Mouse (Mus musculus): Measurements from ENCODE around the gene Tmprss2. TPM values are rescaled to one million over a fixed set of nuclear protein-coding genes. Genes with fewer than 3 reads are reported as not detected.
"Not testable (repeated sequence)": the region's sequence is repeated elsewhere in the genome, so short reads cannot be mapped to it uniquely, and the experiment has no call there.

The Tmprss2 gene
- total RNA-seq, 2 experiments from 2014 or later: not detected

DNA sequence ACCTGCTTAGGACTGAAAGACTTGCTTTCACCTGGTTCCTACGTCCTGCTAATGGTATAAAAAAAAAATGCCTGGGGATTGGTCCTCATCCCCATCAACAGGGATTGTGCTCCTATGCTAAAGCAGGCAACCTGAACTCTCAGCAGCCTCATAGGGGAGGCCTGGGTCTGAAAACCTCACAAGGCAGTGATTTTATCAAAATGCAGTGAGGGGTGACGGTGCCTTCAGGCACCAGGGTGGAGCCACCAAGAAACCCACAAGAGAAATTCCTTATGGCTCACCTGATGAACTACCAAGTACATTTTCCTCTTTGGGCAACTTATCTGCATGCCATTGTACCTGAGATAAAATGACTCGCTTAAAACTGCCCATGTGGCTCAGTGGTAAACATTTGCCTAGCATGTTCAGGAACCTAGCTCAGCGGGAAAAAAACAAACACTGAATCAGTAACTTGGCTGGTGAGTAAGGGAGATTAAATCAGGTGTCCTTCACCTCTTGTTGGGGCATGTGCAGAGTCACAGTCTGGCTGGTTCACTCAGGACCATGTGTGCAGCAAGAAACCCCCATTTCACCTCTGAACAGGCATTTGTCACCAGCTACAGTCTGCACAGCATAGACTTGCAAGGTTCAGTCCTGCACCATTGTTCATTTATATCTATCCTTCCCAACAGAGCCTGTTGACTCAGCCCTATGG lies 17.0 kb downstream of the Tmprss2 start:
- no peak for ATAC-seq (replicated peaks; ENCODE audit: low FRiP score, poor library complexity, severe bottlenecking)

GRCm38 (mm10) chr16:97593057-97593456 lies 17.9 kb downstream of the Tmprss2 start:
- 0 out of 2 replicates have a peak, but pooled peaks have one; percentile 71 for ATAC-seq (replicated peaks; ENCODE audit: low FRiP score, poor library complexity, severe bottlenecking)

DNA sequence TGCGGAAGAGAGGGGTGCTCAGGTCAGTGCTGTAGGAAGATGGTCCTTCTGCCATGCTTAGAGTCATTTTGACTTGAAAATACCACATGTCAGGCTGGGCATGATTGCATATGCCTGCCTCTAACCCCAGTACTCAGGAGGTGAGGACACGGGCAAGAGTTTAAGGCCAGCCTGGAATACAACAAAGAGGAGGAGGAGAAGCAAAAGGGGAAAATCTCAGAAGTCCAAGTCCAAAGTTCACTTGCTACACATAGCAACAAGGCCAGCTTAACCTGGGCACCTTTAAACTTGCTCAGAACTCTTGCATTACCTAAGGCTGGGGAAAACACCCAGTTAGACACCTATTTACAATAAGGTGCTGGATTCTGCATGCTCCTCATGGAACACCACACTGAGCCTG lies 19.5 kb downstream of the Tmprss2 start:
- ATAC-seq (replicated peaks; ENCODE audit: low FRiP score, poor library complexity, severe bottlenecking): no peak

GRCm38 (mm10) chr16:97582876-97583275 lies 28.1 kb downstream of the Tmprss2 start:
- not testable (repeated sequence) for ATAC-seq (replicated peaks; ENCODE audit: low FRiP score, poor library complexity, severe bottlenecking)

DNA sequence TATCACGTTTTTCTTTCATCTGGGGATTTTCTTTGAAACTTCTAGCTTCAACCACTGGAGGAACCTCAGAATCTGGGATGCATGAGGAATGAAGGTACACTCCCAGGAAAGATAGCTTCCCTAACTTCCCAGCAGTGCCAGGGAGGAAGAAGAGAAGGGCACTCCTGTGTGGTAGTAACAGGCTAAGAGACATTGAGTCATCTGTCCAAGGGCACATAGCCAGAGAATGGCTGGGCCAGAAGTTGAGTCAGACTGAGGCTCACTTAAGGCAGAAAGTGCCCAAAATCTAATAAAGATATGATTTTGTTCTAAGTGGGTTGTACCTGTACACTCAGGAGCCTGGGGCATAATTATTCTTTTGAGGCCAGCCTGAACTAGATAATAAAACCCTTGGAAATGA lies 41.6 kb downstream of the Tmprss2 start:
- ATAC-seq (replicated peaks; ENCODE audit: low FRiP score, poor library complexity, severe bottlenecking): no peak

DNA sequence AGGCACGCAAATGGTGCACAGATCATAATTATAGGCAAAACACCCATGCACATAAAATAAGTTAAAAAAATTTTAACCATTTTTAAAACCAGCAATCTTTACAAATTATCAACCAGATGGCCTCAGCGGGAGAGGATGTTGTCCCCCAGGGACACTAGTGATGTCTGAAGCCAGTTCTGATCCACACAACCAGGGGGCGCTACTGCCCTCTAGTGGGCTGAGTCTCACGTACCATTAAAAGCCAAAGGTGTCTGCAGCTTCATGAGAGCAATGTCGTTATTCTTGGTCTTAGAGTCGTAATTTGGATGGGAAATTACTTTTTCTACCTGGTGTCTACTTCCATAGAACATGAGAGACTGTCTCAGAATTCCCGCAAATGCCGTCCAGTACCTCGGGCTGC lies 42.3 kb downstream of the Tmprss2 start:
- no peak for ATAC-seq (replicated peaks; ENCODE audit: low FRiP score, poor library complexity, severe bottlenecking)

DNA sequence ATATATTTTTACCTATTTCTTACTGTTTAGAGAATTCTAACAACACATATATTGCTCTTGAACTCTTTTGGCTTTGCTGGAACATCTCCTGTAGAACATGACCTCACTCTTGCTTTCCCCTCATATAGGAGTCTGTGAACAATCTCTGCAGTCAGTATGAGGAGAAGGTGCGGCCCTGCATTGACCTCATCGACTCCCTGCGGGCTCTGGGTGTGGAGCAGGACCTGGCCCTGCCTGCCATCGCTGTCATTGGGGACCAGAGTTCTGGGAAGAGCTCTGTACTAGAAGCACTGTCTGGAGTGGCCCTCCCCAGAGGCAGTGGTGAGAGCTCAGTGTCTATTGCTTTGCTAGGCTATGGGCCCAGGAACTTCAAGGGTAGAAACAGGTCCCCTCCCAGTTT lies 66.7 kb downstream of the Tmprss2 start:
- no peak for ATAC-seq (replicated peaks; ENCODE audit: low FRiP score, poor library complexity, severe bottlenecking)

GRCm38 (mm10) chr16:97536859-97537258 lies 74.1 kb downstream of the Tmprss2 start:
- ATAC-seq (replicated peaks; ENCODE audit: low FRiP score, poor library complexity, severe bottlenecking): no peak

DNA sequence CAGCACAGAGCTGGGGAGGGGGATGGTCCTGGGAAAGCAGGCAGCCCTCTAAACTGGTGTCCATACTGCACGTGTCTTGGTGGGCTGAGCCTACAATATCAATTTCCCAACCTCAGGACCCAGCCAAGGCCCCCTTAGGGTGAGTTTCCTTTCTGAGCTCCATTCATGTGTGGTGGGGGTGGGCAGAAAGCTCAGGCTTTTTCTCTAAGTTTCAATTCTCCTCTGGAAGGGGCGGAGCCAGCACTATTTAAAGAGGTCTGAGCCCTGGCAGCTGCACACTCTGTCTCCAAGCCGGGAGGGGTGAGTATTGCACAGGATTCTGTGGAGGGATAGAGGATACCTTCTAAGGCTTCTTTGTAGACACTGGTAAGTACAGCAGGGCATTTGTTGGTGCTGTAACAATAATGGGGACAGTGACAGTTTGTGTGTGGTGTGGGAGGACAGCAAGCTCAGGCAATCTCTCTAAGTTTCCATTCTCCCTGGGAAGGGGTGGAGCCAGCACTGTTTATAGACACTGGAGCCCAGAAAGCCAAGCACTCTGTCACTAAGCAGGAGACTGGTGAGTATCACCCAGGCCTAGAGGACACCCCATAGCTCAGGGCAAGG lies 75.1 kb downstream of the Tmprss2 start:
- ATAC-seq (replicated peaks; ENCODE audit: low FRiP score, poor library complexity, severe bottlenecking): no peak

GRCm38 (mm10) chr16:97534876-97535461 lies 76.0 kb downstream of the Tmprss2 start:
- ATAC-seq (replicated peaks; ENCODE audit: low FRiP score, poor library complexity, severe bottlenecking): no peak

GRCm38 (mm10) chr16:97534448-97534847 lies 76.5 kb downstream of the Tmprss2 start:
- no peak for ATAC-seq (replicated peaks; ENCODE audit: low FRiP score, poor library complexity, severe bottlenecking)

GRCm38 (mm10) chr16:97533751-97534150 lies 77.2 kb downstream of the Tmprss2 start:
- ATAC-seq (replicated peaks; ENCODE audit: low FRiP score, poor library complexity, severe bottlenecking): no peak

DNA sequence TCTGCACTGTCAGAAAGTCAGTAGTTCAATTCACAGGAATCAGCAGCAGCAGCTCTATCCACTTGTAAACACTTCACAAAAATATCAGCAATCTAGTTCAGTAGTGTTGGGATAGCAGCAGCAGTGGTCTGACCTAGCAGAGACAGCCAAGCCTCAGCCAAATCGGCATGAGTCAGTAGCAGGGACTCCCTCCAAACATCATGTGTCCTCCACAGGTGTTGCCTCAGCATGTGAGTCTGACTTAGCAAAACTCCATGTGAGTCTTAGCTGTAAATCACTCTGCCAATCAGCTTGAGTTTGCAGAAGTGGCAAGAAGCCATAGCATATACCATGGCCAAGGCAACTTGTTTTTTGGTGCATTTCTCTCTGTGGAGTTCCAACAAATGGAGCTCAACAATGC lies 77.9 kb downstream of the Tmprss2 start:
- ATAC-seq (replicated peaks; ENCODE audit: low FRiP score, poor library complexity, severe bottlenecking): no peak

- ATAC-seq (replicated peaks; ENCODE audit: low FRiP score, poor library complexity, severe bottlenecking): no peak
These were observed 81.8 kb downstream of the Tmprss2 start for GRCm38 (mm10) chr16:97529241-97529640.

DNA sequence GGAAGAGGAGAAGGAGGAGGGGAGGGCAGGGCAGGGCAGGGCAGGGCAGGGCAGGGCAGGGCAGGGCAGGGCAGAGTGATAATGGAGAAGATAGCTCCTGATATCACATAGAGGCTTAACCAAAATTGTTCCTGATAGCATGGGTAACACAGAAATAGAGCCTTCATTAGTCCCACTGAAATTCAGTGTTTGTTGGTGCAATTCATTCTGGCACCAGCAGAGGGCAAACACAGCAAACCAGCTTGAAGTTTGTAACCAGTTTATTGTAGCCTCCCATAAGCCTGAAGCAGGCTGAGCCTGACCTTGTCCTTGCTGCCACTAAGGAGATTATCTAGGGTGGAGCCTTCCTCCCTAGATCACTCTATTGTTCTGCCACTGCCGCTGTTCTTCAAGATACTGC lies 88.0 kb downstream of the Tmprss2 start:
- ATAC-seq (replicated peaks; ENCODE audit: low FRiP score, poor library complexity, severe bottlenecking): 0 out of 2 replicates have a peak, but pooled peaks have one; percentile 61

DNA sequence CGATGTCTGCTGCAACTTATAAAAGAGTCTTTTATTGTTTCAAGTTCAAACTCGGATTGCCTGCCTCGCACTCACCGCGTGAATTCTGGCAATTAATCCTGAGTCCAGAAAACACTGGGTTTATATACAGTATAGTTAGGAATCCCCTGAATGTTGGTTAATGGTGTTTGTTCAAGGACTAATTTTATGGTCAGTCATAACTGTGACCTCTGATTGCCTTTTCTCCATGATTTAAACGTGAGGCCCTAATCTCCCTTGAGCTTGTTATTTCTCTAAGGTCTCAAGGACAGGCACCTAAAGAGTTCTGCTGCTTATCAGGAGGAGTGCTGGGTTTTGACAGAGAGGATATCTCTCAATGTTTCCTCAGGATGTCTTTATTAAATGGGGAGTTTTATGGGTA lies 89.0 kb downstream of the Tmprss2 start:
- ATAC-seq (replicated peaks; ENCODE audit: low FRiP score, poor library complexity, severe bottlenecking): no peak

DNA sequence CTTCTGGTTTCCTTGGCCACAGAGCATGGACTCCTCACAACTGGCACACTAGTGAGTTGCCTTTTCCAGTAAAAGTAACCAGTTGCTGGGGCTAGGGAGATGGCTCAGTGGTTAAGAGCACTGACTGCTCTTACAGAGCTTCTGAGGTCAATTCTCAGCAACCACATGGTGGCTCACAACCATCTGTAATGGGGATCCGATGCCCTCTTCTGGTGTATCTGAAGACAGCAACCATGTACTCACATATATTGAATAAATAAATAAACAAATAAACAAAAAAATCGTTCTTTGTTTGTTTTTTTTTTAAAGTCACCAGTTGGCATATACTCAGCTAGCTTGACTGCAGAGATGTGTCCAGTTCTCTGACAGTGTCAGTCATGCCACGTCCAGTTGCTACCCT lies 94.7 kb downstream of the Tmprss2 start:
- no peak for ATAC-seq (replicated peaks; ENCODE audit: low FRiP score, poor library complexity, severe bottlenecking)

Data from erythroid progenitor cell, adult 5-6 weeks (primary cell).